Mouse (Mus musculus) megakaryocyte, embryonic 14.5 days (primary cell): Measurements from ENCODE around the gene Cacna1d. TPM values are rescaled to one million over a fixed set of nuclear protein-coding genes. Genes with fewer than 3 reads are reported as not detected.

Experiments
- H3K27me3 ChIP-seq: replicated peaks from 2 replicates; pipeline ENCODE3; 2012; ENCODE audit warnings: inconsistent platforms
- H3K36me3 ChIP-seq: replicated peaks from 2 replicates; pipeline ENCODE3; 2012; ENCODE audit warnings: low read length, inconsistent platforms, mixed read lengths
- H3K4me1 ChIP-seq: 2 replicates; pipeline ENCODE4 v1.6.1; 2012; ENCODE audit warnings: inconsistent platforms
- H3K4me3 ChIP-seq: replicated peaks from 2 replicates; pipeline ENCODE3; 2012; ENCODE audit warnings: moderate library complexity, mild to moderate bottlenecking, inconsistent platforms
- H3K9me3 ChIP-seq: 2 replicates; pipeline ENCODE4 v1.6.1; 2012; ENCODE audit warnings: inconsistent platforms
- FLI1 ChIP-seq: IDR thresholded peaks from 2 replicates; pipeline ENCODE4 v1.6.1; 2012; ENCODE audit warnings: low read length, inconsistent platforms, mixed read lengths
- GATA1 ChIP-seq: IDR thresholded peaks from 3 replicates; pipeline ENCODE4 v1.6.1; 2012; ENCODE audit warnings: mixed read lengths, low read length, inconsistent platforms, borderline replicate concordance
- polyA plus RNA-seq: library from polyadenylated mRNA; stranded (reverse); fragments of >175 nt; gene quantifications from 2 replicates; pipeline ENCODE4 v1.2.3, GENCODE M21; 2012; ENCODE audit warnings: low replicate concordance; ENCODE audit not compliant: insufficient read depth

Gene Cacna1d
- polyA plus RNA-seq, 1 experiment: 0.02 TPM

- no peaks in the 10 kb centered on the region for H3K9me3 ChIP-seq
- H3K36me3 ChIP-seq: no peaks in the 10 kb centered on the region
- peaks cover 31% of the 10 kb centered on the region for H3K27me3 ChIP-seq
- TF ChIP-seq FLI1: no peak
- H3K4me3 ChIP-seq: no peak overlapping the region
- no peaks in the 10 kb centered on the region for H3K4me1 ChIP-seq
Observed at GRCm38 (mm10) chr14:30343740-30344139, 147.5 kb downstream of the Cacna1d start.

- no peak overlapping the region for H3K4me3 ChIP-seq
- no peak for TF ChIP-seq GATA1
- no peak for TF ChIP-seq FLI1
Observed at GRCm38 (mm10) chr14:30341825-30342590, 149.2 kb downstream of the Cacna1d start.

GRCm38 (mm10) chr14:30340140-30340539, 151.1 kb downstream of the Cacna1d start:
- H3K4me1 ChIP-seq: no peaks in the 10 kb centered on the region

More at GRCm38 (mm10) chr14:30341825-30342590, 149.2 kb downstream of the Cacna1d start:
- Histone ChIP-seq H3K36me3 (no peaks in the 10 kb centered on the region), H3K4me1 (no peaks in the 10 kb centered on the region), H3K9me3 (no peaks in the 10 kb centered on the region), H3K27me3 (peaks cover 21% of the 10 kb centered on the region)

GRCm38 (mm10) chr14:30331856-30332255, 159.4 kb downstream of the Cacna1d start:
- Histone ChIP-seq H3K36me3 (no peaks in the 10 kb centered on the region), H3K4me1 (no peaks in the 10 kb centered on the region), H3K4me3 (no peak overlapping the region), H3K9me3 (no peaks in the 10 kb centered on the region), H3K27me3 (peaks cover 22% of the 10 kb centered on the region)
- TF ChIP-seq GATA1 (no peak), FLI1 (no peak)

More at GRCm38 (mm10) chr14:30340140-30340539, 151.1 kb downstream of the Cacna1d start:
- peaks cover 19% of the 10 kb centered on the region for H3K27me3 ChIP-seq
- no peak overlapping the region for H3K4me3 ChIP-seq
- TF ChIP-seq FLI1 (no peak), GATA1 (no peak)
- no peaks in the 10 kb centered on the region for H3K9me3 ChIP-seq
- no peaks in the 10 kb centered on the region for H3K36me3 ChIP-seq

GRCm38 (mm10) chr14:30330416-30331181, 160.7 kb downstream of the Cacna1d start:
- peaks cover 20% of the 10 kb centered on the region for H3K27me3 ChIP-seq
- H3K9me3 ChIP-seq: no peaks in the 10 kb centered on the region
- no peaks in the 10 kb centered on the region for H3K36me3 ChIP-seq
- no peak overlapping the region for H3K4me3 ChIP-seq
- TF ChIP-seq FLI1 (no peak), GATA1 (no peak)
- H3K4me1 ChIP-seq: no peaks in the 10 kb centered on the region

GRCm38 (mm10) chr14:30329109-30329508, 162.1 kb downstream of the Cacna1d start:
- H3K36me3 ChIP-seq: no peaks in the 10 kb centered on the region
- TF ChIP-seq FLI1: no peak
- no peak for TF ChIP-seq GATA1
- no peaks in the 10 kb centered on the region for H3K9me3 ChIP-seq
- no peak overlapping the region for H3K4me3 ChIP-seq
- no peaks in the 10 kb centered on the region for H3K4me1 ChIP-seq
- H3K27me3 ChIP-seq: peaks cover 15% of the 10 kb centered on the region

- Histone ChIP-seq H3K4me1 (no peaks in the 10 kb centered on the region), H3K9me3 (no peaks in the 10 kb centered on the region), H3K4me3 (no peak overlapping the region), H3K36me3 (no peaks in the 10 kb centered on the region), H3K27me3 (peaks cover 9% of the 10 kb centered on the region)
- TF ChIP-seq GATA1 (no peak), FLI1 (no peak)
Observed at GRCm38 (mm10) chr14:30327452-30327851, 163.8 kb downstream of the Cacna1d start.

- TF ChIP-seq FLI1 (no peak), GATA1 (no peak)
- no peaks in the 10 kb centered on the region for H3K4me1 ChIP-seq
- no peaks in the 10 kb centered on the region for H3K9me3 ChIP-seq
- no peak overlapping the region for H3K4me3 ChIP-seq
- no peaks in the 10 kb centered on the region for H3K36me3 ChIP-seq
- H3K27me3 ChIP-seq: peaks cover 8% of the 10 kb centered on the region
Observed at GRCm38 (mm10) chr14:30327051-30327450, 164.2 kb downstream of the Cacna1d start.

- no peaks in the 10 kb centered on the region for H3K9me3 ChIP-seq
Observed at GRCm38 (mm10) chr14:30326226-30326625, 165.0 kb downstream of the Cacna1d start.

GRCm38 (mm10) chr14:30324994-30325393, 166.3 kb downstream of the Cacna1d start:
- no peaks in the 10 kb centered on the region for H3K9me3 ChIP-seq
- no peaks in the 10 kb centered on the region for H3K36me3 ChIP-seq
- TF ChIP-seq GATA1 (no peak), FLI1 (no peak)
- H3K27me3 ChIP-seq: peaks cover 5% of the 10 kb centered on the region
- H3K4me3 ChIP-seq: no peak overlapping the region
- H3K4me1 ChIP-seq: no peaks in the 10 kb centered on the region

More at GRCm38 (mm10) chr14:30326226-30326625, 165.0 kb downstream of the Cacna1d start:
- no peaks in the 10 kb centered on the region for H3K36me3 ChIP-seq
- no peaks in the 10 kb centered on the region for H3K4me1 ChIP-seq
- peaks cover 8% of the 10 kb centered on the region for H3K27me3 ChIP-seq
- no peak overlapping the region for H3K4me3 ChIP-seq
- TF ChIP-seq FLI1 (no peak), GATA1 (no peak)
